8 mouse cellular contexts compared by ENCODE assay signal in the genomic region with DNA sequence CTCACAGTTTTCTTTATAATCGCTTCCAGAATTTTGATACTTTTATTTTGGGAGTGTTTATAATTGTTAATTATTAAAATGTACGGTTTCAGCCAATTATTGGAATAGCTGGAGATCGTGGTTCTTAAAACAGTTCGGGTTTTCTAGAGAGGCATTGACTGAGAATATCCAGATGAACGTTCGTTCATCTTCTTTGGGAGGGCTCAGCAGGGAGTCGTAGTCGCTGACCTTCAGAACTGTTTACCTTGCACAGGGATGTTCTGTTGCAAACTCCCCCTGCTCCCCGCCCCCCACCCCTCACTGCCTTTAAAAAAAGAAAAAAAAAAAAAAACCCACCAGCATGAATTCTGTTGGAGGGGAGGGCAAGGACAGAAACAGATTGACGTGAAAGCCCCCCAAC. TPM values are rescaled to one million over a fixed set of nuclear protein-coding genes. Genes with fewer than 3 reads are reported as not detected.
A peak's percentile ranks its signal among the peaks of the same experiment; 100 is the strongest.
DNase-seq lines count a peak whose midpoint lies in the region; ATAC-seq and TF ChIP-seq lines count a peak whose summit lies in the region.

No protein-coding gene starts in this region.

- H3K4me2 ChIP-seq in kidney, postnatal 0 days (ENCODE audit: low read length): peak overlapping the region; percentile 76
- H3K4me2 ChIP-seq in hindbrain, embryonic 13.5 days: peak overlapping the region; percentile 94
- H3K4me2 ChIP-seq in midbrain, embryonic 15.5 days: peak overlapping the region; percentile 97

- no peaks in the 10 kb centered on the region for H3K9me3 ChIP-seq in kidney, postnatal 0 days (replicated peaks; ENCODE audit: low read length)
- H3K9me3 ChIP-seq in embryonic facial prominence, embryonic 10.5 days: no peaks in the 10 kb centered on the region
- H3K9me3 ChIP-seq in hindbrain, embryonic 13.5 days: no peaks in the 10 kb centered on the region
- H3K9me3 ChIP-seq in midbrain, embryonic 15.5 days: no peaks in the 10 kb centered on the region

- no peak overlapping the region for H3K27ac ChIP-seq in kidney, postnatal 0 days
- peak overlapping the region; percentile 66; the same call in 1 of the 2 replicates for H3K27ac ChIP-seq in embryonic facial prominence, embryonic 10.5 days (replicated peaks)
- peak overlapping the region; percentile 79 for H3K27ac ChIP-seq in hindbrain, embryonic 13.5 days
- H3K27ac ChIP-seq in midbrain, embryonic 15.5 days: peak overlapping the region; percentile 77

- WGBS in kidney, postnatal 0 days: 4% methylated on average over 10 of the region's 10 CpGs
- 3% methylated on average over 10 of the region's 10 CpGs for WGBS in embryonic facial prominence, embryonic 10.5 days
- WGBS in hindbrain, embryonic 13.5 days: 1% methylated on average over 10 of the region's 10 CpGs
- 2% methylated on average over 10 of the region's 10 CpGs for WGBS in midbrain, embryonic 15.5 days

- no peaks in the 10 kb centered on the region for H3K36me3 ChIP-seq in kidney, postnatal 0 days (ENCODE audit: insufficient read depth, low read length)
- no peaks in the 10 kb centered on the region for H3K36me3 ChIP-seq in embryonic facial prominence, embryonic 10.5 days (replicated peaks)
- no peaks in the 10 kb centered on the region for H3K36me3 ChIP-seq in hindbrain, embryonic 13.5 days
- H3K36me3 ChIP-seq in midbrain, embryonic 15.5 days (replicated peaks): no peaks in the 10 kb centered on the region

- peak overlapping the region; percentile 33 for H3K4me3 ChIP-seq in kidney, postnatal 0 days (replicated peaks; ENCODE audit: low read depth, low read length)
- H3K4me3 ChIP-seq in embryonic facial prominence, embryonic 10.5 days: peak overlapping the region; percentile 59
- H3K4me3 ChIP-seq in hindbrain, embryonic 13.5 days: peak overlapping the region; percentile 55
- peak overlapping the region; percentile 63 for H3K4me3 ChIP-seq in midbrain, embryonic 15.5 days

- TF ChIP-seq CTCF in kidney, postnatal 0 days (IDR thresholded peaks at IDR 0.05; ENCODE audit: low read depth): no peak

- ATAC-seq in kidney, postnatal 0 days (replicated peaks; ENCODE audit: low FRiP score, low read depth): no peak
- no peak for ATAC-seq in hindbrain, embryonic 13.5 days (ENCODE audit: low FRiP score)
- ATAC-seq in midbrain, embryonic 15.5 days (replicated peaks): peak; percentile 40; the same call in 1 of the 2 replicates

- peaks cover 10% of the 10 kb centered on the region; the same call in 1 of the 2 replicates for H3K4me1 ChIP-seq in kidney, postnatal 0 days (replicated peaks; ENCODE audit: insufficient read depth, low read length)
- peaks cover 18% of the 10 kb centered on the region for H3K4me1 ChIP-seq in embryonic facial prominence, embryonic 10.5 days
- peaks cover 16% of the 10 kb centered on the region for H3K4me1 ChIP-seq in hindbrain, embryonic 13.5 days (replicated peaks)
- H3K4me1 ChIP-seq in midbrain, embryonic 15.5 days: peaks cover 11% of the 10 kb centered on the region; the same call in 1 of the 2 replicates

- DNase-seq in kidney, postnatal 0 days (ENCODE audit: low spot score): no peak
- DNase-seq in kidney, adult 18-20 months: no peak
- DNase-seq in embryonic facial prominence, embryonic 10.5 days (ENCODE audit: low spot score): no peak
- DNase-seq in right cerebral cortex, adult 18-20 months: no peak
- no peak for DNase-seq in ovary, postnatal 10 days (ENCODE audit: low spot score)
- DNase-seq in adipocyte (ENCODE audit: low spot score): no peak

- H3K27me3 ChIP-seq in kidney, postnatal 0 days (ENCODE audit: insufficient read depth, low read length): no peaks in the 10 kb centered on the region
- H3K27me3 ChIP-seq in embryonic facial prominence, embryonic 10.5 days (replicated peaks; ENCODE audit: low read depth, poor library complexity, severe bottlenecking): peaks cover 23% of the 10 kb centered on the region
- H3K27me3 ChIP-seq in hindbrain, embryonic 13.5 days: no peaks in the 10 kb centered on the region
- no peaks in the 10 kb centered on the region for H3K27me3 ChIP-seq in midbrain, embryonic 15.5 days (replicated peaks)

- peak overlapping the region; percentile 51; the same call in 1 of the 2 replicates for H3K9ac ChIP-seq in kidney, postnatal 0 days (ENCODE audit: low read depth, low read length)
- H3K9ac ChIP-seq in hindbrain, embryonic 13.5 days: peak overlapping the region; percentile 81
- H3K9ac ChIP-seq in midbrain, embryonic 15.5 days: peak overlapping the region; percentile 63

RNA-seq across cellular contexts. Expression of gene Dnajc6, which starts 12.0 kb away (rescaled TPM):
- 2.8 and 3.3 TPM in 2 replicates for polyA plus RNA-seq in kidney, postnatal 0 days (2015; fragmentation: Nextera tagmentation; extraction: Ambion mirVana)
- polyA plus RNA-seq in embryonic facial prominence, embryonic 10.5 days (2016; fragmentation: Nextera tagmentation; extraction: Ambion mirVana): 1.5 and 1.6 TPM in 2 replicates
- 31.2 and 33.5 TPM in 2 replicates for polyA plus RNA-seq in hindbrain, embryonic 13.5 days (2015; fragmentation: Nextera tagmentation; extraction: Ambion mirVana)
- 54.1 and 56.6 TPM in 2 replicates for polyA plus RNA-seq in midbrain, embryonic 15.5 days (2015; fragmentation: Nextera tagmentation; extraction: Ambion mirVana)
